Mouse (Mus musculus): ENCODE results near the gene B3galnt2. TPM values are rescaled to one million over a fixed set of nuclear protein-coding genes. Genes with fewer than 3 reads are reported as not detected.
"Not testable (repeated sequence)": the region's sequence is repeated elsewhere in the genome, so short reads cannot be mapped to it uniquely, and the experiment has no call there.

Gene B3galnt2
- polyA plus RNA-seq, 1 experiment from 2014 or later, result 42.9 TPM

DNA sequence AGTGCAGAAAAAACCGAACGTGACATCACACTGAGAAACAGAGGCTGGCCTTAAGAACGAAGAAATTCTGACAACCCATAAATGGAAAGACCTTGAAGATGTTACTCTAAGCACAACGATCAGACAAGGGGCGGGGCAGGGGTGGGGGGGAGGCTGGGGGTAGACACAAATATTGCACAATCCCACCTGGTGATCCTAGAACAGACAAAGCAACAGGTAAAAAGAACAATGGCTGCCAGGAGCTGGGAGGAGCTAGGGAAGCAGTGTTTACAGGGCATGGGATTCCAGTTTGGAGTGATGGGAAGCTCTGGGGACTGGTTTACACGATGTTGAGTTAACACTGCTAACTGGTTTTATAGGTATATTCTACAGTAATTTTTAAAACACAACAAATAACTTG, 61.3 kb downstream of the B3galnt2 start:
- WGBS, result 93% methylated on average over 6 of the region's 6 CpGs
- Histone ChIP-seq H3K4me3 (ENCODE audit: low read length) (no peak overlapping the region), H3K4me2 (replicated peaks; ENCODE audit: low read depth, low read length) (no peak overlapping the region), H3K36me3 (ENCODE audit: control insufficient read depth, insufficient read depth, low read length) (peaks cover 35% of the 10 kb centered on the region), H3K9me3 (ENCODE audit: control insufficient read depth, low read length) (no peaks in the 10 kb centered on the region), H3K27ac (ENCODE audit: low read depth, low read length) (no peak overlapping the region), H3K4me1 (ENCODE audit: control insufficient read depth, insufficient read depth, low read length) (no peaks in the 10 kb centered on the region), H3K27me3 (ENCODE audit: control insufficient read depth, insufficient read depth, low read length) (no peaks in the 10 kb centered on the region), H3K9ac (ENCODE audit: low read depth, low read length) (no peak overlapping the region)
- no peak for ATAC-seq (ENCODE audit: low FRiP score, low TSS enrichment)

GRCm38 (mm10) chr13:14018283-14018682, 64.0 kb downstream of the B3galnt2 start:
- H3K36me3 ChIP-seq (ENCODE audit: control insufficient read depth, insufficient read depth, low read length), result peaks cover 29% of the 10 kb centered on the region
- H3K27me3 ChIP-seq (ENCODE audit: control insufficient read depth, insufficient read depth, low read length), result no peaks in the 10 kb centered on the region
- H3K27ac ChIP-seq (ENCODE audit: low read depth, low read length), result no peak overlapping the region
- H3K4me1 ChIP-seq (ENCODE audit: control insufficient read depth, insufficient read depth, low read length), result no peaks in the 10 kb centered on the region
- H3K9ac ChIP-seq (ENCODE audit: low read depth, low read length), result no peak overlapping the region
- no peak overlapping the region for H3K4me2 ChIP-seq (replicated peaks; ENCODE audit: low read depth, low read length)
- H3K9me3 ChIP-seq (ENCODE audit: control insufficient read depth, low read length), result no peaks in the 10 kb centered on the region
- ATAC-seq (ENCODE audit: low FRiP score, low TSS enrichment), result no peak
- no peak overlapping the region for H3K4me3 ChIP-seq (ENCODE audit: low read length)

- H3K4me2 ChIP-seq (replicated peaks; ENCODE audit: low read depth, low read length), result no peak overlapping the region
- no peaks in the 10 kb centered on the region for H3K4me1 ChIP-seq (ENCODE audit: control insufficient read depth, insufficient read depth, low read length)
- no peak overlapping the region for H3K9ac ChIP-seq (ENCODE audit: low read depth, low read length)
- H3K4me3 ChIP-seq (ENCODE audit: low read length), result no peak overlapping the region
- peaks cover 25% of the 10 kb centered on the region for H3K36me3 ChIP-seq (ENCODE audit: control insufficient read depth, insufficient read depth, low read length)
- H3K27ac ChIP-seq (ENCODE audit: low read depth, low read length), result no peak overlapping the region
- no peaks in the 10 kb centered on the region for H3K27me3 ChIP-seq (ENCODE audit: control insufficient read depth, insufficient read depth, low read length)
- no peak for ATAC-seq (ENCODE audit: low FRiP score, low TSS enrichment)
- 90% methylated on average over 3 of the region's 3 CpGs for WGBS
- H3K9me3 ChIP-seq (ENCODE audit: control insufficient read depth, low read length), result no peaks in the 10 kb centered on the region
These were observed 64.6 kb downstream of the B3galnt2 start for GRCm38 (mm10) chr13:14018852-14019251.

DNA sequence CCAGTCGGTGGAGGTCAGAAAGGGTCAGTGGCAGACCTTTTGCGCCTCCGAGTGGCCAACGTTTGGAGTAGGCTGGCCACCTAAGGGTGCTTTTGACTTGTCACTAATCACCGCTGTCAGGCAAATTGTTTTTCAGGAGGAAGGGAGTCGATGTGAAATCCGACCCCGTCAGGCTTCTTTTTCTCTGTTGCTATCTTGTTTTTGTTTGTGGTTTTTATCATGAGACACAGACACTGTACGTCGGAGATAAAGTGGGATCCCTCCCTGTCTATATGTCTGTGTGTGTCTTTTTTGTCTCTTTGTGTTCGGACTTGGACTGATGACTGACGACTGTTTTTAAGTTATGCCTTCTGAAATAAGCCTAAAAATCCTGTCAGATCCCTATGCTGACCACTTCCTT, 67.1 kb downstream of the B3galnt2 start:
- H3K4me3 ChIP-seq (ENCODE audit: low read length); H3K9me3 ChIP-seq (ENCODE audit: control insufficient read depth, low read length); H3K9ac ChIP-seq (ENCODE audit: low read depth, low read length); ATAC-seq (ENCODE audit: low FRiP score, low TSS enrichment); H3K4me2 ChIP-seq (replicated peaks; ENCODE audit: low read depth, low read length); H3K27ac ChIP-seq (ENCODE audit: low read depth, low read length); H3K4me1 ChIP-seq (ENCODE audit: control insufficient read depth, insufficient read depth, low read length); H3K27me3 ChIP-seq (ENCODE audit: control insufficient read depth, insufficient read depth, low read length): not testable (repeated sequence)
- peaks cover 13% of the 10 kb centered on the region; the same call in 1 of the 2 replicates for H3K36me3 ChIP-seq (ENCODE audit: control insufficient read depth, insufficient read depth, low read length)
- 56% methylated on average over 8 of the region's 12 CpGs for WGBS

DNA sequence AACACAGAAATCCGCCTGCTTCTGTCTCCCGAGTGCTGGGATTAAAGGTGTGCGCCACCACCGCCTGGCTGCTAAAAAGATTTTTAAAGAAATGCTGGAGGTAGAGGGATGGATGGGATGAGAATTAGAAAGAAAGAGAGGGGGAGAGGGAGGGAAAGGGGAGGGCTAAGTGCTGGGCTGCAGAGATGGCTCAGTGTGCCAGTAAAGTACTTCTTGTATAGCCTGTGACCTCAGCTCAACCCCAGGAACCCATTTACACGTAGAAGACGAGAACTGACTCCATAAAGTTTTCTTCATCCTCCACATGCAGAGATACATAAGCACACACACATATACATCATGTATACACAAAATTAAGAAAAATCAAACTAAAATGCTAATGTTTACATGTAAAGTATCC, 71.3 kb downstream of the B3galnt2 start:
- H3K4me2 ChIP-seq (replicated peaks; ENCODE audit: low read depth, low read length), result no peak overlapping the region
- no peak overlapping the region for H3K27ac ChIP-seq (ENCODE audit: low read depth, low read length)
- H3K27me3 ChIP-seq (ENCODE audit: control insufficient read depth, insufficient read depth, low read length), result no peaks in the 10 kb centered on the region
- peaks cover 20% of the 10 kb centered on the region; the same call in 1 of the 2 replicates for H3K36me3 ChIP-seq (ENCODE audit: control insufficient read depth, insufficient read depth, low read length)
- no peaks in the 10 kb centered on the region for H3K9me3 ChIP-seq (ENCODE audit: control insufficient read depth, low read length)
- WGBS, result 90% methylated on average over 6 of the region's 6 CpGs
- H3K4me3 ChIP-seq (ENCODE audit: low read length), result no peak overlapping the region
- no peak for ATAC-seq (ENCODE audit: low FRiP score, low TSS enrichment)
- no peaks in the 10 kb centered on the region for H3K4me1 ChIP-seq (ENCODE audit: control insufficient read depth, insufficient read depth, low read length)
- no peak overlapping the region for H3K9ac ChIP-seq (ENCODE audit: low read depth, low read length)

GRCm38 (mm10) chr13:14026154-14026820, 72.0 kb downstream of the B3galnt2 start:
- 81% methylated on average over 6 of the region's 6 CpGs for WGBS
- Histone ChIP-seq H3K4me1 (ENCODE audit: control insufficient read depth, insufficient read depth, low read length) (no peaks in the 10 kb centered on the region), H3K27ac (ENCODE audit: low read depth, low read length) (no peak overlapping the region), H3K9ac (ENCODE audit: low read depth, low read length) (no peak overlapping the region), H3K4me3 (ENCODE audit: low read length) (no peak overlapping the region), H3K4me2 (replicated peaks; ENCODE audit: low read depth, low read length) (no peak overlapping the region), H3K36me3 (ENCODE audit: control insufficient read depth, insufficient read depth, low read length) (peaks cover 20% of the 10 kb centered on the region; the same call in 1 of the 2 replicates), H3K27me3 (ENCODE audit: control insufficient read depth, insufficient read depth, low read length) (no peaks in the 10 kb centered on the region), H3K9me3 (ENCODE audit: control insufficient read depth, low read length) (no peaks in the 10 kb centered on the region)
- no peak for ATAC-seq (ENCODE audit: low FRiP score, low TSS enrichment)

DNA sequence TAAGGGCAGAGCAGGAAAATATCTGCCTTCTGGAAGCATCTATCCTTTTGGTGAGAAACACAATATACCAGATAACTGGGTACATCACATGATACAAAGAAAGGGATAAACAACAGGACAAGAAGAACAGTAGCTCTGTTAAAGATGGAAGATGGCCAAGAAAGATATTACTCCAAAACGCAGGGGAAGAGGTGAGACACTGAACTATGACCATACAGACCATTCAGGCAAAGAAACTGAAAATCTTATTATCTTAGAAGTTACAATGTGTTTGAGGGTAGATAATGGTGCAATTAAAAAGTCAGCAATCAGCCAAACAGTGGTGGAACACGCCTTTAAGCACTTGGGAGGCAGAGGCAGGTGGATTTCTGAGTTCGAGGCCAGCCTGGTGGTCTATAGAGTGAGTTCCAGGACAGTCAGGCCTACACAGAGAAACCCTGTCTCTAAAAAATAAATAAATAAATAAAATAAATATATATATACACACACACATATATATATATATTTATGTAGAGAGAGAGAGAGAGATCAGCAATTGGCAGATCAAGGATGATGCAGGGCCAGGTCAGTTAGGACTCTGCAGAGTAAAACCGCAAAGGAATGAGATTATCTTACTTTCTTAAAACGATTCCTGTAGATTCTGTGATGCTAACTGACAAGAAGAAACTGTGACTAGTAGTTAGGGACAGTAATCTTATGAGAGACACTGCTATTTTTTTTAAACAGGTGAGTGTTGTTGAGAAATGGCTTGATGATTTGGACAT, 79.2 kb downstream of the B3galnt2 start:
- 90% methylated on average over 5 of the region's 5 CpGs for WGBS
- Histone ChIP-seq H3K27me3 (ENCODE audit: control insufficient read depth, insufficient read depth, low read length) (no peaks in the 10 kb centered on the region), H3K9ac (ENCODE audit: low read depth, low read length) (no peak overlapping the region)

DNA sequence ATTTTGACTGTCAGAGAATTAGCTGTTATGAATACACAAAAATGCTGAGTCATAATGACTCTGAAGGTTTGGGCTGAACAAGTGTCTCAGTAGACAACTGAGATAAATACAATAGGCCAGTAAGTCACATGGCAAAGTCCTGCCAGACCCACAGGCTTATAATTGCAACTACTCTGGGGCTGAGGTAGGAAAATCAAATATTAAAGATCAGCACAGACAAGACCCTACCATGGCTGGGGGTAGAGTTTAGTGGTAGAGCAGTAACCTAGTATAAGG, 79.7 kb downstream of the B3galnt2 start:
- H3K4me2 ChIP-seq (replicated peaks; ENCODE audit: low read depth, low read length), result no peak overlapping the region
- 0 out of 2 replicates have a peak, but pooled peaks cover 2% of the 10 kb centered on the region for H3K36me3 ChIP-seq (ENCODE audit: control insufficient read depth, insufficient read depth, low read length)
- H3K4me3 ChIP-seq (ENCODE audit: low read length), result no peak overlapping the region
- ATAC-seq (ENCODE audit: low FRiP score, low TSS enrichment), result no peak
- no peaks in the 10 kb centered on the region for H3K9me3 ChIP-seq (ENCODE audit: control insufficient read depth, low read length)
- H3K27ac ChIP-seq (ENCODE audit: low read depth, low read length), result no peak overlapping the region
- peaks cover 5% of the 10 kb centered on the region; the same call in 1 of the 2 replicates for H3K4me1 ChIP-seq (ENCODE audit: control insufficient read depth, insufficient read depth, low read length)
- H3K27me3 ChIP-seq (ENCODE audit: control insufficient read depth, insufficient read depth, low read length), result no peaks in the 10 kb centered on the region
- H3K9ac ChIP-seq (ENCODE audit: low read depth, low read length), result no peak overlapping the region

More for the DNA sequence above, 79.2 kb downstream of the B3galnt2 start:
- H3K4me2 ChIP-seq (replicated peaks; ENCODE audit: low read depth, low read length), result no peak overlapping the region
- H3K9me3 ChIP-seq (ENCODE audit: control insufficient read depth, low read length), result no peaks in the 10 kb centered on the region
- no peak overlapping the region for H3K27ac ChIP-seq (ENCODE audit: low read depth, low read length)
- ATAC-seq (ENCODE audit: low FRiP score, low TSS enrichment), result no peak
- peaks cover 3% of the 10 kb centered on the region; the same call in 1 of the 2 replicates for H3K4me1 ChIP-seq (ENCODE audit: control insufficient read depth, insufficient read depth, low read length)
- 0 out of 2 replicates have a peak, but pooled peaks cover 4% of the 10 kb centered on the region for H3K36me3 ChIP-seq (ENCODE audit: control insufficient read depth, insufficient read depth, low read length)
- H3K4me3 ChIP-seq (ENCODE audit: low read length), result no peak overlapping the region

- H3K9ac ChIP-seq (ENCODE audit: low read depth, low read length); H3K9me3 ChIP-seq (ENCODE audit: control insufficient read depth, low read length); ATAC-seq (ENCODE audit: low FRiP score, low TSS enrichment); H3K4me2 ChIP-seq (replicated peaks; ENCODE audit: low read depth, low read length); H3K4me1 ChIP-seq (ENCODE audit: control insufficient read depth, insufficient read depth, low read length); H3K36me3 ChIP-seq (ENCODE audit: control insufficient read depth, insufficient read depth, low read length); H3K4me3 ChIP-seq (ENCODE audit: low read length); H3K27ac ChIP-seq (ENCODE audit: low read depth, low read length); H3K27me3 ChIP-seq (ENCODE audit: control insufficient read depth, insufficient read depth, low read length): not testable (repeated sequence)
- WGBS, result 93% methylated on average over 3 of the region's 3 CpGs
These were observed 81.1 kb downstream of the B3galnt2 start for GRCm38 (mm10) chr13:14035352-14035751.
